Mouse (Mus musculus): Measurements from ENCODE around the gene Anxa10.

Gene Anxa10

GRCm38 (mm10) chr8:62123098-62123497, at the start of gene Anxa10:
Anxa10 (minus strand) TSS chr8:62123150.
- DNase-seq (ENCODE audit: low spot score in 2 of 2), result no peak

DNA sequence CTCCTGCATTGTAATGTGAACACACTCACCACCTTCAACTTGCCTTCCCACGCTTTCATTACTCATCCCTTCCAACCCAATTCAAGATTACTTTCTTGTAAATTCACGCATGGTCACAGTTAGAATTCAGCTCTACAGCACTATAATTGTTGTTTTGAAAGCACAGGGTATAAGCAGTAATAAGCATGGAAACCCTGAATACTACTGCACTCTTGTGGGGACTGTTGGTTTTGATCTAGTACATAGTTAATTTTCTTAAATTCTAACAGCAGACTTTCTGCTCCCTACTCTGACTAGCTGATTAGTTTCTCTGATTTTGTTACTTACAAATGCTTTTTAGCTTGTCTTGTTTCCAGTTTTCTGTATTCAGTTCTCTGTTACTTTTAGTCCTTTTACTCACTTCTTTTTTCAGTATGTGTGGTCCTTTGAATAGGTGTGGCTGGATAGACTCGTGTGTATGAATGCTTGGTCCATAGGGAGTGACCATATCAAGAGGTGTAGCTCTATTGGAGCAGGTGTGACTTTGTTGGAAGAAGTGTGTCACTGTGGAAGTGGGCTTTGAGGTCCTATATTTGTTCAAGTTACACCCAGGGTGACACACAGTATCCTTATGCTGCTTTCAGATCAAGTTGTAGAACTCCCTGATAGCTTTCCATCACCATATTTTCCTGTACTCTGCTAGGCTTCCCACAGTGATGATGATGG, 9.9 kb upstream of the Anxa10 start:
- no peak for DNase-seq (ENCODE audit: low spot score in 2 of 2)

DNA sequence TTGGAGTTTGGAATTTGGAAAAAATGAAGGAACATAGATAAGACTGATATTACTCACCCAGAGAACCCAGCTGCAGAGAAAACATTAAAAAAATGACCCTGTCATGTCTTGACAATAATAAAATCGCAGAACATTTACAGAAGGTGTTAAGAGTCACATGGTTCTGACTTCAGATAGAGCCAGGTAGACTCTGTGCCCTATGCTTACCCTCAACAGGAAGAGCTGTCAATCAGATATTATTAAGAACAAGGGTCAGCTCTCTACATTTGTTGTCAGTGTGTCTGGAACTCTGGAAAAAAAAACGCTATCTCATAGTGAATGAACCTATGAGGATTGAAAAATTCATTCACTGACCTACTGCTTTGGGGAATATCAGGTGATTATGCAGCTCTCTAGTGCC, 25.7 kb downstream of the Anxa10 start:
- no peak for DNase-seq (ENCODE audit: low spot score in 2 of 2)

DNA sequence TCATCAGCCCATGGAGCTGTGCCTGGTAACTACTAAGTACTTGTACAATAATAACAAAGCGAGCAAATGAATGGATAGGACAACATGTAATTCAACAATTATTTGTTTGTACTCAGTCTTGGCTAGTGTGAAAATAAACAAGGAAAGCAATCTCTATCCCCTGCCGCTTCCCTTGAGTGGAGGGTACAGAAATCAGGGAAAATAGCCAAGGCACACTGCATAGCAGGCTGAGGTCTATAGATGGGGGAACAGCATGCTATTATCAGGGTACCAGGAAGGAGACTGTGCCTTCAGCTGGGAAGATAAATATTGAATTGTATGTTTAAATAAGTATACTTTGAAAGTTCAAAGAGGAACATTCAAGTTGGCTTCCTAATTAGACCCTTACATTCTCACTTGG, 41.1 kb downstream of the Anxa10 start:
- no peak for DNase-seq (ENCODE audit: low spot score in 2 of 2)

DNA sequence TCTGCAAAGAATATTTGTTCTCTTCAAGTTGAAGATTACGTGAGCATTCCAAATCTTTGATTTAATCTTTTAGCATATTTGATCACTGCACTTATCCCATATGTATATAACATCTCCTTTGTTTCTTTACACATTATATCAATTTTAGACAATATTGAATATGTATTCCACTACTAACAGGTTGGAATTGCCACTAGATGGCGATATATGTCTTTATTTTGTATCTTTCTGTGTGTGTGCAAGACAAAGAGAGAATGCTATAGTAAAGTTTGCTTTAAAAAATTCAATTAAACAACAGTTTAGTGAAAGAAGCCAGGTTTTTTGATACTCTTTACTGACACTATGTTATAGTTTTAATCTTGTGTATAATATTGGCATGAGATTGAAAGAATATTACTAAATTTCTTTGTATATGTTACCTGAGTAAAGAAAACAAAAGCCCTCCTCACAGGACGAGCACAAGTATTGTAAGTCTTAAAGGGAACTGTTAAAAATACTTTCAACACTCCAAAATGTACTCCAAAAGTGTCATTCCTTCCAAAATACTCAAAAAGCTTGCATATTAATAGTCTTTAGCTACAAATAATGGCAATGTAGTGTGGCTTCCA, 42.7 kb downstream of the Anxa10 start:
- DNase-seq (ENCODE audit: low spot score in 2 of 2), result no peak

- DNase-seq (ENCODE audit: low spot score in 2 of 2), result no peak
Measured at GRCm38 (mm10) chr8:62068305-62068704, 54.6 kb downstream of the Anxa10 start.

DNA sequence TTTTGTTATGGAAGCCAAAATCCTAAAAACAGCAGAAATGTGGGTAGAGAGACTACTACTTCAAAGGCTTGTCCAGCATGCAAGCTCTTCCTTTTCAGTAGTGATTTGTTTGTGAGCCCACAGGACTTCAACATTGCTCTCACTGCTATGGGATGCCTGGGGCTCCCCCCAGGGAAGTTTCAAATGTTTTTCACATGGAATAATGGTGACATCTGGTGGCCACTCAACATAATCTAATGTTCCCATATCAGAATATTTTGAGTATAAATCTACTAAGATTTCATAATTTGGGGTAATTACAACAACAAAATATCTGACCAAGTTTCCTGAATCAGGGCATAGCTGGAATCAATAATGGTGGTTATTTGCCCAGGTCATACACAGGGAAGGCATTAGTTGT, 62.6 kb downstream of the Anxa10 start:
- DNase-seq (ENCODE audit: low spot score in 2 of 2), result no peak

DNA sequence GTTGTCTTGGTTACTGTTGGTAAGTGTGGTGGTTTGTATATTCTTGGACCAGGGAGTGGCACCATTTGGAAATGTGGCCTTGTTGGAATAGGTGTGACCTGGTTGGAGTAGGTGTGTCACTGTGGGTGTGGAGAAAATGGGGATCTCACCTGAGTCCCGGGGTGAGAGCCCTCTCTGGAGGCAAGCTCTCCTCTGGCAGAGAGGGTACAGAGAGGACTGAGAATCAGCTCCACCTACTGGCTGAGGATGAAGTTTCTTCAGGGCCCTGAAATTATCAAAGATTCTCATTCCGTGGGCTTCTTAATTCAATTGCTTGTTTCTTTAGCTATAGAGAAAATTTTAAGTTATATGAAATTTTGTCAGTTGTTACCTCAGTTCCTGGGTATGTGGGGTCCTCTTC, 76.1 kb downstream of the Anxa10 start:
- no peak for DNase-seq (ENCODE audit: low spot score in 2 of 2)

GRCm38 (mm10) chr8:62034351-62034750, 88.6 kb downstream of the Anxa10 start:
- DNase-seq (ENCODE audit: low spot score in 2 of 2), result no peak

DNA sequence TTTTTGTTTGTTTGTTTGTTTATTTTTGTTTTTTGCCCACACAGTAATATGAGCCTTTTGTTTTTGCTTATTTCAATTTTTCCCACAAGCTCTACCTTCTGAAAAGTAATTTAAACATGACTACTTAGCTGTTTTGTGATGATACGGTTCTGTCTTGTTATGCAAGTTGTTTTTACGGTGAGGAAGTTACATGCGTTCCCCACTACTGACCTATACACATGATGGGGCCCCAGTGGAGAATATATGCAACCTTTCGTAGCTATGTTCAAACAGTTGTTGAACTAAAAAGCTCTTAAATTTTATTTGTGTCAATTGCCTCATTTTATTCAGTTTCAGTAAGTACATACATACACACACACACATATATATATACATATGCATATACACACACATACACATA, 108.4 kb downstream of the Anxa10 start:
- DNase-seq (ENCODE audit: low spot score in 2 of 2), result no peak

GRCm38 (mm10) chr8:62014166-62014565, 108.8 kb downstream of the Anxa10 start:
- DNase-seq (ENCODE audit: low spot score in 2 of 2), result no peak

Measured in heart, adult 9 months (tissue).